Mouse (Mus musculus) ZHBTc4 (cell line): ENCODE measurements around the gene Alk.

Source experiments
- DNase-seq: peaks from one replicate; pipeline ENCODE4 v3.0.0-alpha.2; 2011; ENCODE audit warnings: low read depth, low spot score

The Alk gene

DNA sequence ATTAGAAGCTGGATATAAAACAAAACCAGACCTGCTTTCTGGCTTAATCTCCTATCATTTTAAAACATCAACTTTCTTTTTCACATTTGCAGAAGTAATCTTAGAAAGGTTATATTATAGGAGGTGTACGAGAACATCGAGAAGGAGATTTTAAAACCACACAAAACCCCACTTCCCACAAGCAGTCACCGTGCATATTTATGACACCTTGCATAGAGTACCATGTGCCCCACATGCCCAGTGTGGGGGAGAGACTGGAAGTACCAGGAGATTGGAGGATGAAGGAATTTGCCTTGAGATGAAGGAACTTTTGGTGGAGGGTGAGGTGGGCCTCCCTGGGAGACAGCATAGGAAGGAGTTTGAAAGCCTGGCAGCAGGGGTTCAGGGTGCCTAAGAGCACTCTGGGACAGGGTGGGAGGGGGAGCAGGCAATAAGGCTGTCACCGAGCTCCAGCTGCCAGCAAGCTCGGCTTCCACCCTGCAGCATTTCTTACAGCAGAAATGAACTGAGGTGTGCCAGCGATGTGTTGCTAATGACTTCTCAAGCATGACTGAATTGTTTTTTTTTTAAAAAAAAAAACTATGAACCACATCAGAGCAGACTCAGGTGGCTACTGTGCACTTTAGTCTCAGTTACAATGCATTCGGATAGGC lies 459.4 kb downstream of the Alk start:
- no peak for DNase-seq

- DNase-seq: no peak
These were observed 460.0 kb downstream of the Alk start for GRCm38 (mm10) chr17:72144461-72144860.

- DNase-seq: no peak
These were observed 472.1 kb downstream of the Alk start for GRCm38 (mm10) chr17:72132140-72132911.

DNA sequence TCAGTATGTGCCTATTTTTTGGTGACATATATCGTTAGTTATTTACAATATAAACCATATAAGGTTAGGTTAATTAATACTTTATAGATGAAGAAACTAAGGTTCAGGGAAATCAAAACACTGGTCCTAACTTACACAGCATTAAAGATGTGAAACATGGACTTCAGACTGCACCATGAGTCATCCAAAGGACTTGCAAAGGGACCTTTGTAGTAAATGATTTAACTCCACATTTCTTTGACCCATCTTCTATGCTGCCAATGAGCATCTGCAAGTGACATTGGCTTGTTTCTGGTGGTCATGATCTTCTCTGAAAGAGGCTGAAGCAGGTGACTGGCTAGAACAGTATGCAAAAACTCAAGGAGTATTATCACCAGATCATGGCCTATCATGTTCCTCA lies 482.8 kb downstream of the Alk start:
- no peak for DNase-seq

- DNase-seq: no peak
These were observed 484.1 kb downstream of the Alk start for GRCm38 (mm10) chr17:72120278-72120677.

GRCm38 (mm10) chr17:72118376-72118775 lies 486.1 kb downstream of the Alk start:
- DNase-seq: no peak

DNA sequence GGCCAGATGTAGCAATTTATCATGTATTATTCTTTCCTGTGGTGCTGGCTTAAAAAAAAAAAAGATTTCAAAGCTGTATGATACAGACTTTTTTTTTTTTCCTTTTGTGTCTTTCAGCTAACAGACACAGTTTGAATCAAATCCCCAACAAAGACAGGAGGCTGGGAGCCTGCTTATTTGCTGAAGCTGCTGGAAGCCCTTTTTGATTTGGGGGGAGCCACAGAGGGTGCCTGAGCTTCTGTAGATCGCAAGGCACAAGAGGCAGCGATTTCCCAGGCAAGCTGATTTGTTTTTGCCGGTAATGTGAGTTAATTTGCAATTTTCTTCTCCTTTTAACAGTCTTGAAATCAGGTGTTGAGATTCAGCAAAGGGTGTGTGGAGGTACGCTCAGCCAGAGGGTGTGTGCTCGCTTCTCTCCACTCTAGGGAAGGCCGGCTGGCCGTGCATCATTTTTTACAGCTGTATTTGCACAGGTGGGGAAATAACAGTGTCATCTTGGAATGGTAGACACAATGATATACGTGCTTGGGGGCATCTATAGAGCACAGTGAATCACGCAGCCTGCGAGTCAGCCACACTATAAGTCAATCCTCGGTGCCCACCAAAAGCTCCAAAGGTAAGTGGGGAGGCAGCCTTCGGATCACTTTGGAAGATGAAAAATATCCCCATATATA lies 489.0 kb downstream of the Alk start:
- no peak for DNase-seq

DNA sequence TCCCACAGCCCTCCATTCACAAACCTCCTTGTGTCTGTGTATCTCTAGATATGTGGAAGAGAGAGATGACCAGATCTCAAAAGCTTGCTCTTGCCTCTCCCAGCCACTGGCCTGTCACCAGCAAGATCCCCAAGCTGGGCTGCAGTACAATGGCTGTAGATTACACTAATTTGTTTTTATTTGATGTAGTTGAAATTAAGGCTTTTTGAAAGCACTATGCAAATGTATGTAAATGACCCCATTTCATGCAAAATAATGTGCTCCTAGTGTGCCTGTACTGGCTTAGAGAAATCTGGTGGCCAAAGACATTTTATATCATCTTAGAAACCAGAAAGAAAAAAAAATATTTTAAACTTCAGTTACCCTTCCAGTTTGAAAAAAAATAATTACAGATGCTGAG lies 492.4 kb downstream of the Alk start:
- no peak for DNase-seq

GRCm38 (mm10) chr17:72111528-72111927 lies 492.9 kb downstream of the Alk start:
- DNase-seq: no peak

DNA sequence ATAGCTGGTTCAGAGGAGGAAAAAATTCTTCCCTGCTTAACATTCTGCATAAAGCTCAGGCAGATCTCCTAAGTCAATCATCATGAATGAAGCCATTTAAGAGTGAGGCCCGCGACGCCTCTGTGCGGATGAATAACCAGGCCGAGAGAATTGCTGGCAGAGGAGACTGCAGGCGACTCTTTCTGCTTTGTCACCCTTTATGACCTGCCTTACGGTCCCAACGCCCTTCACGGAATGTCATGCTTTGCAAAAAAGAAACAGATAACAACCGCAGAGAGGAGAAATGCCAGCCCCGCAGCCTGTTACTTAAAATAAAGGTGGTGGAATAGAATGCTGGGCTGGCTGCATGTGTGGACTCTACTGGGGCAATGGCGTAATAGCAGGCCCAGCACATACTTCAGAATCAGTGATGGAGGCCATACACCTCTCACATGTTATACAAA lies 517.1 kb downstream of the Alk start:
- no peak for DNase-seq

DNA sequence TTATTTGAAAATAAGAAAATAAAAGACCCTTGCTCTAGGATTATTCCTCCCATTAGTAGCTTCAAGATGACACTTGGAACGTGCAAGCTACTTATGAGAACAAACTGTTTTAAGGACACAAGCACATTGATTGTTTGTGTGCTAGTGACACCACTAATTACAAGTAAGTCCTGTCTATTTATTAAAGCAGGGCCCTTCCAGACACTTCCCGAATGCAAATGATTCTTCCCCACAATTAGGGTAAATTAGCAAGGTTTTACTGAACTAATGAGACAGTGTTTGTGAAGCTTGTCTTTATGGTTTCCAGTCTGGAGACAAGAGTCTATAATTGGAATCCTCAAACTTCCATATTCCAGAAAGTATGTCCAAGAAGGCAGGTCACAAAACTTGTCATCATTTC lies 523.0 kb downstream of the Alk start:
- no peak for DNase-seq

GRCm38 (mm10) chr17:72076306-72076921 lies 528.0 kb downstream of the Alk start:
- DNase-seq: no peak

GRCm38 (mm10) chr17:72071871-72072270 lies 532.6 kb downstream of the Alk start:
- DNase-seq: no peak

GRCm38 (mm10) chr17:72068176-72068575 lies 536.3 kb downstream of the Alk start:
- DNase-seq: no peak

GRCm38 (mm10) chr17:72062978-72063377 lies 541.4 kb downstream of the Alk start:
- no peak for DNase-seq

- no peak for DNase-seq
These were observed 545.1 kb downstream of the Alk start for GRCm38 (mm10) chr17:72059312-72059711.

- DNase-seq: no peak
These were observed 558.8 kb downstream of the Alk start for GRCm38 (mm10) chr17:72045671-72046070.

GRCm38 (mm10) chr17:72043667-72044390 lies 560.6 kb downstream of the Alk start:
- DNase-seq: no peak

DNA sequence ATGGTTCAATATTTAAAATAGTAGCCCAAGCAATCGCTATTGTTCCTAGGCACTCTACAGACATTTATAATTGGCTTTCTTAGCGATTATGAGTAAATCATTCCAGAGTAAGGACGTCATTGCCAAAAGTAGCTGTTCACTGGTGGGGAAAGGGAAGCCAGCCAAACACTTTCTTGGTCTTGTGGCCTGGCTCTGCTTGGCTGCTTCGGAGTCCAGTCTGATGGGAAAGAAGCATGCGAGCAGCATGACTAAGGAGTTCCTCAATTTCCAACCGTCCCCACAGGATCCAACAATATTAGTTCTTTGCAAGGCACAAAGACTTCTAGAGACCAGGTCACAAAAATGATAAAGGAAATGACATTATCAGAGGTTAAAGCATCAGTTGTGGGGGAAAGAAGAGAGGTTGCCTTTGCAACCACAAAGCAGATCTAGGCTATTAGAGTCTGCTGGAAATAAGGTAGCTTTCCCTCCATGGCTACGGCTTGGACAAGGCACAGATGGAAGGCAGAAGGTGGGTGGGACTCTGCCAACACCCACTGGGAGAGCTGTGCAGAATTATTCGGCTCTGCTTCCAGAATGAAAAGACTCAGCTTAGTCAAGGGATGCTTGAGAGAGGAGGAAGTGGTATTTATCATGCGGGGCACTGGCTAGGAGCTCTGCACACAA lies 561.3 kb downstream of the Alk start:
- no peak for DNase-seq

- no peak for DNase-seq
These were observed 565.1 kb downstream of the Alk start for GRCm38 (mm10) chr17:72039176-72039948.
